Mouse (Mus musculus): ENCODE data around the gene Cngb1. TPM values are rescaled to one million over a fixed set of nuclear protein-coding genes. Genes with fewer than 3 reads are reported as not detected.

Cngb1 gene
- polyA plus RNA-seq, 1 experiment from 2014 or later: 0.29 TPM

DNA sequence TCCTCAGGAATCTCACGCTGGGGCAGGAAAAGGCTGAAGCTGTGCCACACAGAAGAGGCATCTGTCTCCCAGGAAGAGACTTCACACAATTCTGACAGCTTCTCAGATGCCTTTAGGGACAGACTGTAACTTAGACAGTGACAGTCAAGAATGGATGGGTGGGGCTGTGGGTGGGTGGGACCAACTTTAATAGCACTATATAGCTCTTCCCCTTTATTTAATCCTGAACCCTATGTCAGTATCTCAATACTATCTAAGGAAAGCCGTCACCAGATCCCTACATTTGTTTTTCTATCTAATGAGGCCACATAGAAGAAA lies 79.3 kb downstream of the Cngb1 start:
- TF ChIP-seq CTCF (IDR thresholded peaks at IDR 0.05; ENCODE audit: low read depth) (no peak), EP300 (IDR thresholded peaks at IDR 0.05; ENCODE audit: low read depth) (no peak)
- Histone ChIP-seq H3K9me3 (ENCODE audit: low read length) (no peaks in the 10 kb centered on the region), H3K27me3 (ENCODE audit: insufficient read depth, low read length) (no peaks in the 10 kb centered on the region), H3K9ac (replicated peaks) (no peak overlapping the region), H3K4me1 (ENCODE audit: insufficient read depth) (no peaks in the 10 kb centered on the region), H3K36me3 (replicated peaks; ENCODE audit: insufficient read depth, low read length) (no peaks in the 10 kb centered on the region), H3K4me3 (ENCODE audit: low read depth, low read length) (no peak overlapping the region), H3K27ac (ENCODE audit: low read depth) (no peak overlapping the region), H3K4me2 (ENCODE audit: low read depth, low read length) (no peak overlapping the region)
- DNase-seq (no peak), ATAC-seq (no peak)
- 52% methylated on average over 2 of the region's 2 CpGs for WGBS (ENCODE audit: insufficient replicate concordance)

DNA sequence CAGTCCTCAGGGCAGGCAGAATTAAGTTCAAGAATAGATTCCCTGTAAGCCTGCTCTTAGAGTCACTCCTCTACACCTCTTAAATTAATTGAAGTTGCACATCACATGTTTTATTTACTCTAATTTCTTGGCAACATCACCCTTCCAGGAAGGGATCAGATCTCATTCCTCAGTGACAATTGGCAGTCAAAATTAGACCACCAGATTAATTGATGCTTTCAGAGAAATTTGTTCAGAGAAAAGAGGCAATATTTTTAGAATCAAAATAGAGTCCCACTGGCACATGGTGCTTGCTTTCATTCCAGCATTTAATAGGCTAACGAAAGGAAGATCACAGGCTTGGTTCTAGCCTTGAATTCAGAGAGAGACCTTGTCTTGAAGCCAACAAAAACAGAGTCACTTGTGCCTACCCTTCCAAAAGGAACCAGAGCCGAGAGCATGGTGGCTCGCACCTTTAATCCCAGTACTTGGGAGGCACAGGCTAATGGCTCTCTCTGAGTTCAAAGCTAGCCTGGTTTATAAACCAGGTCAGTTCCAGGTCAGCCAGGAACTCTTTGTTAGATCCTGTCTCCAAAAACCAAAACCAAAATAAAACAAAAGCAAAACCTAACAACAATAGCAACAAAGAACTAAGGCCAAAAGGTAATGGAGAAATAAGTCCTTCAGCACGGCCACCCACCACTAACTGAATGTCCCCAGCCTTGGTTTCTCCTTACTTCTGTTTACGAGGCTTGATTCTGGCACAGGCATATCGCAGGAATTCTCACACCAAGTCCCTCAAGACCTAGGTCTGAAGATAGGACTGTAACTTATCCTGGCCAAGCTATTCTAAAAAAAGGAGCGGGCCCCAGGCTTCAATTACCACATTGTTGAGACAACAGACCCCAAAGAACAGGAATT lies 79.9 kb downstream of the Cngb1 start:
- H3K27ac ChIP-seq (ENCODE audit: low read depth): no peak overlapping the region
- ATAC-seq (no peak), DNase-seq (no peak)
- H3K4me1 ChIP-seq (ENCODE audit: insufficient read depth): no peaks in the 10 kb centered on the region
- H3K4me3 ChIP-seq (ENCODE audit: low read depth, low read length): no peak overlapping the region
- no peak overlapping the region for H3K4me2 ChIP-seq (ENCODE audit: low read depth, low read length)
- no peak overlapping the region for H3K9ac ChIP-seq (replicated peaks)
- H3K9me3 ChIP-seq (ENCODE audit: low read length): no peaks in the 10 kb centered on the region
- no peaks in the 10 kb centered on the region for H3K36me3 ChIP-seq (replicated peaks; ENCODE audit: insufficient read depth, low read length)
- TF ChIP-seq EP300 (IDR thresholded peaks at IDR 0.05; ENCODE audit: low read depth) (no peak), CTCF (IDR thresholded peaks at IDR 0.05; ENCODE audit: low read depth) (no peak)
- WGBS (ENCODE audit: insufficient replicate concordance): 61% methylated on average over 7 of the region's 7 CpGs
- no peaks in the 10 kb centered on the region for H3K27me3 ChIP-seq (ENCODE audit: insufficient read depth, low read length)

- WGBS (ENCODE audit: insufficient replicate concordance): 76% methylated on average over 5 of the region's 5 CpGs
Observed at GRCm38 (mm10) chr8:95223969-95224368, 82.4 kb downstream of the Cngb1 start.

DNA sequence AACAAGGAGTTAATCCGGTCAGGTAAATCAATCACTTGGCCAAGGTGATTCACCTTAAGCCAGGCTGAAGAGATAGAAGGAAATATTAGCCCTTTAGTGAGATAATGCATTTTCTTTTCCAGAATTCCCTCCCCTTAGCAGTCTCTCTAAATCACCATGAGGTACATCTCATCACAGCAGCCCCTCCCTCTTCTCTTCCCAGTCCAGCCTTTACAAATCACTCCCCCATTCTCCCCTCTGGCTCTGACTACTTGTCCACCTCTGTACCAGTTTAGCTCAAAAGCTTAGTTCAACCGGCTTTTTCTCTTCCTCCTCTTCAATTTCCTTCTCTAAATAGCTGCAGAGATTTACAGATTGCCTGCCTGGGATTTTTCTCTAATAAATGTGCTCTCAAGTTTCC lies 85.3 kb downstream of the Cngb1 start:
- TF ChIP-seq EP300 (IDR thresholded peaks at IDR 0.05; ENCODE audit: low read depth): no peak
- TF ChIP-seq CTCF (IDR thresholded peaks at IDR 0.05; ENCODE audit: low read depth): no peak
- Histone ChIP-seq H3K4me3 (ENCODE audit: low read depth, low read length) (no peak overlapping the region), H3K4me1 (ENCODE audit: insufficient read depth) (no peaks in the 10 kb centered on the region), H3K36me3 (replicated peaks; ENCODE audit: insufficient read depth, low read length) (no peaks in the 10 kb centered on the region), H3K27me3 (ENCODE audit: insufficient read depth, low read length) (no peaks in the 10 kb centered on the region), H3K9ac (replicated peaks) (no peak overlapping the region), H3K27ac (ENCODE audit: low read depth) (no peak overlapping the region), H3K9me3 (ENCODE audit: low read length) (no peaks in the 10 kb centered on the region), H3K4me2 (ENCODE audit: low read depth, low read length) (no peak overlapping the region)
- ATAC-seq (no peak), DNase-seq (no peak)
- WGBS (ENCODE audit: insufficient replicate concordance): 14% methylated on average over 2 of the region's 2 CpGs

More at GRCm38 (mm10) chr8:95223969-95224368, 82.4 kb downstream of the Cngb1 start:
- H3K27me3 ChIP-seq (ENCODE audit: insufficient read depth, low read length): no peaks in the 10 kb centered on the region
- no peak for TF ChIP-seq CTCF (IDR thresholded peaks at IDR 0.05; ENCODE audit: low read depth)
- TF ChIP-seq EP300 (IDR thresholded peaks at IDR 0.05; ENCODE audit: low read depth): no peak
- H3K9me3 ChIP-seq (ENCODE audit: low read length): no peaks in the 10 kb centered on the region
- no peak overlapping the region for H3K4me2 ChIP-seq (ENCODE audit: low read depth, low read length)
- H3K9ac ChIP-seq (replicated peaks): no peak overlapping the region
- H3K4me3 ChIP-seq (ENCODE audit: low read depth, low read length): no peak overlapping the region
- no peaks in the 10 kb centered on the region for H3K4me1 ChIP-seq (ENCODE audit: insufficient read depth)
- no peak overlapping the region for H3K27ac ChIP-seq (ENCODE audit: low read depth)
- DNase-seq (no peak), ATAC-seq (no peak)
- no peaks in the 10 kb centered on the region for H3K36me3 ChIP-seq (replicated peaks; ENCODE audit: insufficient read depth, low read length)

DNA sequence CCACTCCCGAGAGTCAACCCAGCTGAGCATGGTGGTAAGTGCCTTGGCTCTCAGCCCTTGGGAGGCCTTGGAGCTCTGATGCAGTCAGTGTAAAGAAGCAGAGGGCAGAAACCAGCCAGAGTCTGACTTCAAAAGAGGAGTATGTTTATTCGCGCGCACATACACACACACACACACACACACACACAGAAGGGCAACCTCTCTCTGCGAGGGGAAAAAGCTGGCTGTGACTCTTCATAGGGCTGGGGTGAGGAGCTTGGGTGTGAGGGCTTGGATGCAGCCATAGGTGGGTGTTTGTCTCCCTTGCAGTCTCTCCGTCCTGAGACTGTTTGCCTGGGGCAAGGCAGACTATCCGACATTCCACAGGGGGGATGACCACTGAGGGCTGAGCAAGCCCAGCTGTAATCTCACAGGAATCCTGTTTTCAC lies 85.8 kb downstream of the Cngb1 start:
- Histone ChIP-seq H3K27me3 (ENCODE audit: insufficient read depth, low read length) (no peaks in the 10 kb centered on the region), H3K4me2 (ENCODE audit: low read depth, low read length) (no peak overlapping the region), H3K36me3 (replicated peaks; ENCODE audit: insufficient read depth, low read length) (no peaks in the 10 kb centered on the region), H3K9ac (replicated peaks) (no peak overlapping the region), H3K4me1 (ENCODE audit: insufficient read depth) (no peaks in the 10 kb centered on the region), H3K27ac (ENCODE audit: low read depth) (no peak overlapping the region), H3K9me3 (ENCODE audit: low read length) (no peaks in the 10 kb centered on the region), H3K4me3 (ENCODE audit: low read depth, low read length) (no peak overlapping the region)
- DNase-seq: no peak
- WGBS (ENCODE audit: insufficient replicate concordance): 45% methylated on average over 7 of the region's 7 CpGs
- peak; percentile 41; the same call in 1 of the 2 replicates for ATAC-seq
- no peak for TF ChIP-seq CTCF (IDR thresholded peaks at IDR 0.05; ENCODE audit: low read depth)
- no peak for TF ChIP-seq EP300 (IDR thresholded peaks at IDR 0.05; ENCODE audit: low read depth)

- Histone ChIP-seq H3K27ac (ENCODE audit: low read depth) (no peak overlapping the region), H3K4me2 (ENCODE audit: low read depth, low read length) (no peak overlapping the region), H3K27me3 (ENCODE audit: insufficient read depth, low read length) (no peaks in the 10 kb centered on the region), H3K9me3 (ENCODE audit: low read length) (no peaks in the 10 kb centered on the region), H3K4me1 (ENCODE audit: insufficient read depth) (no peaks in the 10 kb centered on the region), H3K36me3 (replicated peaks; ENCODE audit: insufficient read depth, low read length) (no peaks in the 10 kb centered on the region), H3K4me3 (ENCODE audit: low read depth, low read length) (no peak overlapping the region), H3K9ac (replicated peaks) (no peak overlapping the region)
- 84% methylated on average over 8 of the region's 8 CpGs for WGBS (ENCODE audit: insufficient replicate concordance)
- TF ChIP-seq EP300 (IDR thresholded peaks at IDR 0.05; ENCODE audit: low read depth) (no peak), CTCF (IDR thresholded peaks at IDR 0.05; ENCODE audit: low read depth) (peak; percentile 34)
- DNase-seq (no peak), ATAC-seq (no peak)
Observed at GRCm38 (mm10) chr8:95219623-95220022, 86.8 kb downstream of the Cngb1 start.

Data from liver, postnatal 0 days (tissue).